Mouse (Mus musculus) forebrain, embryonic 12.5 days (tissue): ENCODE measurements around the gene Bap1. TPM values are rescaled to one million over a fixed set of nuclear protein-coding genes. Genes with fewer than 3 reads are reported as not detected.
A peak's percentile ranks its signal among the peaks of the same experiment; 100 is the strongest.

ENCODE experiments used
- ATAC-seq: fragments of 200-750 bp; cut with Nextera tagmentation; 2 replicates; pipeline ENCODE4 v1.8.0; 2017; ENCODE audit warnings: moderate TSS enrichment; ENCODE audit not compliant: low FRiP score
- H3K27ac ChIP-seq: fragments of 300-500 bp; sonication (generic); 2 replicates; pipeline ENCODE4 v1.5.1; 2016; ENCODE audit warnings: mild to moderate bottlenecking
- H3K27me3 ChIP-seq: fragments of 300-500 bp; sonication (generic); 2 replicates; pipeline ENCODE4 v1.6.1; 2016; ENCODE audit warnings: mild to moderate bottlenecking
- H3K36me3 ChIP-seq: fragments of 300-500 bp; sonication (generic); replicated peaks from 2 replicates; pipeline ENCODE4 v1.6.1; 2016; ENCODE audit warnings: mild to moderate bottlenecking
- H3K4me1 ChIP-seq: fragments of 300-500 bp; sonication (generic); 2 replicates; pipeline ENCODE4 v1.6.1; 2016
- H3K4me2 ChIP-seq: fragments of 300-500 bp; sonication (generic); 2 replicates; pipeline ENCODE4 v1.6.1; 2016; ENCODE audit warnings: mild to moderate bottlenecking, moderate library complexity
- H3K4me3 ChIP-seq: fragments of 300-500 bp; sonication (generic); replicated peaks from 2 replicates; pipeline ENCODE4 v1.5.1; 2016; ENCODE audit warnings: mild to moderate bottlenecking
- H3K9ac ChIP-seq: fragments of 300-500 bp; sonication (generic); 2 replicates; pipeline ENCODE4 v1.6.1; 2016; ENCODE audit warnings: mild to moderate bottlenecking
- H3K9me3 ChIP-seq: fragments of 300-500 bp; sonication (generic); 2 replicates; pipeline ENCODE4 v1.6.1; 2016
- WGBS: fragments of 180-500 bp; shearing (Covaris S2); methylation state at CpG from one replicate; pipeline ENCODE4 v1.1.7; 2016; 5-methylcytosine and 5-hydroxymethylcytosine counted together
- polyA plus RNA-seq: library from polyadenylated mRNA; unstranded; fragments of >200 nt; fragmentation: Nextera tagmentation; extraction: Ambion mirVana; gene quantifications from 2 replicates; pipeline ENCODE4 v1.2.1, GENCODE M21; 2016

Gene Bap1
- 130 and 135 TPM in 2 replicates for polyA plus RNA-seq

DNA sequence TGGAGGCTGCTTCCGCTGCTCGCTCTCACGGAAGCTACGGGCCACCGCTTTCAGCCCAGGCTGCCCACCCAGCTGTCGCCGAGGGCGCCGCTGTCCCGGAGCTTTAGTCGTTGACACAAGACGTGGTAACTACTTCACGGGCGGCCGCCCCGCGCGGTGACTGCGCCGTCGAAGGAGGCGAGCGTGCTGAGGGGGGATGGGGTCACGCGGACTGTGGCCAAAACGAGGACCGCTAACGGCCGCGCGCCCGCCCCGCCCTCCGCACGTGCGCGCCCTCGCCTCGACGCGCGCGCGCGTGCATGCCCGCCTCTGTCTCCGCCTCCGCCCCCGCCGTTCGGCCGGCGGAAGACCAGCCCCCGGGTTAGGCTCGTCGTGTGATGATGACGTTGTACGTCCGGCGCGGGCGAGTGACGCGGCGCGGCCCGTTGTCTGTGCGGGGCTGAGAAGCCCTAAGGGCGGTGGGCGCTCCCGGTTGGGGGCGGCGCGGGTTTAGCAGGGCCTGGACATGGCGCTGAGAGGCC, at the start of gene Bap1, which contains the start of gene Phf7:
Bap1 (plus strand) TSS at position 367 of the 521 bp plus-strand sequence.
Phf7 (minus strand) TSS at position 234 of the 521 bp plus-strand sequence.
- Histone ChIP-seq H3K9ac (peak within 1 kb of the TSS; percentile 96), H3K27me3 (no peaks in the 10 kb centered on the region), H3K4me3 (peak within 1 kb of the TSS; percentile 93), H3K9me3 (no peaks in the 10 kb centered on the region), H3K4me1 (peaks cover 22% of the 10 kb centered on the region), H3K4me2 (peak within 1 kb of the TSS; percentile 92), H3K27ac (peak within 1 kb of the TSS; percentile 91), H3K36me3 (peaks cover 35% of the 10 kb centered on the region)
- ATAC-seq: peak; percentile 93
- under 1% methylated on average over 74 of the region's 75 CpGs for WGBS

- ATAC-seq: no peak
- H3K4me1 ChIP-seq: peaks cover 24% of the 10 kb centered on the region
- H3K4me2 ChIP-seq: peak overlapping the region; percentile 72
- H3K27ac ChIP-seq: peak overlapping the region; percentile 89
- peak overlapping the region; percentile 74 for H3K4me3 ChIP-seq
- H3K9me3 ChIP-seq: no peaks in the 10 kb centered on the region
- peaks cover 47% of the 10 kb centered on the region for H3K36me3 ChIP-seq
- peaks cover 3% of the 10 kb centered on the region; the same call in 1 of the 2 replicates for H3K27me3 ChIP-seq
- 81% methylated on average over 4 of the region's 4 CpGs for WGBS
- H3K9ac ChIP-seq: peak overlapping the region; percentile 90
These were observed 46.4 kb upstream of the Bap1 start for GRCm38 (mm10) chr14:31204844-31205243.

DNA sequence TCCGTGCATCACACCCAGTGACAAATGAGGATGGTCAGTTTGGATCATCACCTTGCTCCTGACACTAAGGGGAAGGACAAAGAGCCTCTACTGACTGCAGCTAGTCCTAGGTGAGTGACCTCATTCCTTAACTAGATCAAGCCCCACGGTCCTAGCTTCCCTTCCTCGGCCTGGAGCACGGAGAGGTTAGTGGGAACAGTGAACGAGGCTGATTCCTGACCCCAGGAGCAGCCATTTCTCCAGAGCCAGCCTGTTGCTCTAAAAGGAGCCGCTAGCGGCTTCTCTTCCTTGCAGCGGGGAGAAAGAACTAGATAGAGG, 46.0 kb upstream of the Bap1 start:
- Histone ChIP-seq H3K9me3 (no peaks in the 10 kb centered on the region), H3K4me1 (peaks cover 24% of the 10 kb centered on the region), H3K27me3 (peaks cover 3% of the 10 kb centered on the region; the same call in 1 of the 2 replicates), H3K9ac (peak overlapping the region; percentile 90), H3K27ac (peak overlapping the region; percentile 89), H3K4me2 (peak overlapping the region; percentile 72), H3K36me3 (peaks cover 43% of the 10 kb centered on the region), H3K4me3 (peak overlapping the region; percentile 74)
- WGBS: 31% methylated on average over 8 of the region's 8 CpGs
- peak; percentile 10; the same call in 1 of the 2 replicates for ATAC-seq

DNA sequence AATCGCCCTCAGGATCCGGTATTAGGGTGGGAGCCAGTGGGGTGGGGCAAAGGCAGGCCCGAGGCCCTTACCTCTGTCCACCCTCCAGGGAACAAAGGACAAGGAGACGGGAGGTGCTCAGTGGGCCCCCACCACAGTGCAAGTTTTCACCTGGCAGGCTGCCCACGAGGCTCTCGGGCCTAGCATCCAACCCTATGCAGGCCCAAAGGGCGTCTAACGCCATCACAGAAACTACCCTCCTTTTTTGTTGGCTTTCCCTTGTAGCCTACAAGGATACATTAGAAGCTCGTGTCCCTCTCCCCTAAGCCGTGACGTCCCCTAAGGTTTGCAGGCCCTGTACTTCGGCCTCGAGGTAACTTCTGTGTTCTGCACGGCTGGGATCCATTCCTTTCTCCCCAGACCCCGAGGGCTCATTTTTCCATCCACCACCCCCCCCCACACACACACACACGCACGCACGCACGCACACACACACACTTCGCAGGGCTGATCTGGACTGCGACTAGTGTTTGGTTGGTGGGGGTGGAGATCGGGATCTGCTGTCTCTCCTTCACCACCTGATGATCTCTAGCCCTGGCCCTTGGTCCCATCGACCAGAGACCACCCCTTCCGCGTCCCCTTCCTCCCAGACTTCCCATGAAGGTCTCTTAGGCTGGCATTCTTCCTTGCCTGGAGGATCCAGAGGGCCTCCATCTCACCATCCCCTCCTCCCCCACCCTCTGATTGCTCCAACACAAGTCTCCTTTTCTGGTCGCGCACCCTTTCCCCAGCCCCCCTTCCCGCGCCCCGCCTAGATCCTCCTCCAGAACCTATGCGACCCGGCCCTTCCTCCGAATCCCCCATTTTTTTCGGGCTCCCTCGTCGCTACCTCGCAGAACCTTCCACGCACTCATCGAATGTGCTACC, 45.4 kb upstream of the Bap1 start:
- H3K4me1 ChIP-seq: peaks cover 24% of the 10 kb centered on the region
- 2% methylated on average over 39 of the region's 39 CpGs for WGBS
- H3K4me3 ChIP-seq: peak overlapping the region; percentile 74
- H3K9me3 ChIP-seq: no peaks in the 10 kb centered on the region
- H3K27ac ChIP-seq: peak overlapping the region; percentile 89
- peaks cover 3% of the 10 kb centered on the region; the same call in 1 of the 2 replicates for H3K27me3 ChIP-seq
- peak; percentile 68 for ATAC-seq
- peak overlapping the region; percentile 90 for H3K9ac ChIP-seq
- H3K36me3 ChIP-seq: peaks cover 37% of the 10 kb centered on the region
- peak overlapping the region; percentile 72 for H3K4me2 ChIP-seq

DNA sequence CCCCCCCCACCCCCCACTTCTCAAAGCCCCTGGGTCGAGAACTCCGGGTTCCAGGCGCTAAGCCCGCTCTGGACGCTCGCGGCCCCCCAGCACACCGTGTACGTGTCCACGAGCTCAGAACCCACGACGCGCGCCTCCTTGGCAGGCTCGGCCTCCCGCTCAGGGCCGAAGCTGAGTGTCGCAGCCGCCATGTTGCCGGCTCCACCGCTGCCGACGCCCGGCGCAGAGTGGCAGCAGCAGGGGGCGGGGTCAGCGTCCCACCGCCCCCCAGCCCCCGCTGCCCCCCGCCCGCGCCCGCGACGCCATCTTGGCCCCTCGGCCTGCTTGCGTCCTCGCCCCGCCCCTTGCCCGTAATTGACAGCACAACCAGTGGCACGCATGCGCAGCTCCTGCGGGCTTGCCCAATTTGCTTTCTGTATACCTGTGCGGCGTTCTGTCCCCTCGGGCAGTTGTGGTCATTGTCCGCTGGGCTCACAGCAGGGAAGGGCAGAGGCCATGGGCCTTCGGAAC, 44.7 kb upstream of the Bap1 start:
- H3K27me3 ChIP-seq: peaks cover 3% of the 10 kb centered on the region; the same call in 1 of the 2 replicates
- peak overlapping the region; percentile 89 for H3K27ac ChIP-seq
- under 1% methylated on average over 48 of the region's 48 CpGs for WGBS
- peak overlapping the region; percentile 90 for H3K9ac ChIP-seq
- peak; percentile 85 for ATAC-seq
- no peaks in the 10 kb centered on the region for H3K9me3 ChIP-seq
- peaks cover 24% of the 10 kb centered on the region for H3K4me1 ChIP-seq
- peak overlapping the region; percentile 72 for H3K4me2 ChIP-seq
- peak overlapping the region; percentile 74 for H3K4me3 ChIP-seq
- peaks cover 30% of the 10 kb centered on the region for H3K36me3 ChIP-seq

DNA sequence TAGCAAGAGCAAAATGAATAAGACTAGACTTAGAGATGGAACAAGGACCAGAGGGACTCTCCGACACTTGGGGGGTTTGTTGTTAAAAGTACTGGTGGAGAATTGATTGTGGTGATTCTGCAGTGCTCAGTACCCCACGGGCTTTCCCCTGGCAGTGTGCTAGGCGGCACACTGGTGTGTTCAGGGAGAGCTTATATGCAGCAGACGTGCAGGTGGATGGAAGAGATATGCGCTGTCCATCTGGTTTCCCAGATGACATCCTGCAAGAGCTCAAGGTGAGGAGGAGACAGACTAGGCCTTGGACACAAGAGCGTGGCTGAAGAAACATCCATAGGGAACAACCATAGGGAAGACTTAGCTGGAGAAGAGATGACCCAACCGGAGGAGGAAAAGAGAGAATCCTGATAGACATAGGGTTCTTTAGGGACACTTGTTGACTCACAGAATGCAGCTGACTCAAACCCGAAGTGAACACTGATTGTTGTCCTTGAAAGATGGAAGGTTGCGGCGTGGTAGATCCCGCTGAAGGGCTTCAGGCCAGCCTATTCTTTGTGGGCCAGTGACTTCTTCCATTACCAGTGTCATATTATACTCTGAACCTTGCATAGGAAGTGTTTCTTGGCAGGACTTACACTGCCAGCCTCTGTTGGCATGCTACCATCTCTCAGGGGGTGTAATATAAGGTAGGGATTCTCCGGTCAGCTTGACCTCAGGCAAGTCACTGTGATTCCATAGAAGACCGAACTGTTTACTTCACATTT, 44.0 kb upstream of the Bap1 start:
- Histone ChIP-seq H3K9me3 (no peaks in the 10 kb centered on the region), H3K4me3 (peak overlapping the region; percentile 74), H3K27ac (peak overlapping the region; percentile 89; the same call in 1 of the 2 replicates), H3K27me3 (peaks cover 3% of the 10 kb centered on the region; the same call in 1 of the 2 replicates), H3K4me1 (peaks cover 24% of the 10 kb centered on the region), H3K36me3 (peaks cover 23% of the 10 kb centered on the region), H3K9ac (peak overlapping the region; percentile 90), H3K4me2 (peak overlapping the region; percentile 72)
- peak; percentile 25 for ATAC-seq
- WGBS: 85% methylated on average over 13 of the region's 13 CpGs

- Histone ChIP-seq H3K27me3 (peaks cover 3% of the 10 kb centered on the region; the same call in 1 of the 2 replicates), H3K36me3 (peaks cover 14% of the 10 kb centered on the region), H3K9ac (peak within 1 kb of the TSS; percentile 90), H3K4me3 (peak within 1 kb of the TSS; percentile 74; the same call in 1 of the 2 replicates), H3K4me2 (peak within 1 kb of the TSS; percentile 72), H3K27ac (no peak within 1 kb of the TSS), H3K9me3 (no peaks in the 10 kb centered on the region), H3K4me1 (peaks cover 24% of the 10 kb centered on the region)
- no peak for ATAC-seq
- 77% methylated on average over 2 of the region's 2 CpGs for WGBS
These were observed 43.2 kb upstream of the Bap1 start, which contains the start of gene Tnnc1 for GRCm38 (mm10) chr14:31208084-31208483. Tnnc1 (plus strand) TSS chr14:31208312.

DNA sequence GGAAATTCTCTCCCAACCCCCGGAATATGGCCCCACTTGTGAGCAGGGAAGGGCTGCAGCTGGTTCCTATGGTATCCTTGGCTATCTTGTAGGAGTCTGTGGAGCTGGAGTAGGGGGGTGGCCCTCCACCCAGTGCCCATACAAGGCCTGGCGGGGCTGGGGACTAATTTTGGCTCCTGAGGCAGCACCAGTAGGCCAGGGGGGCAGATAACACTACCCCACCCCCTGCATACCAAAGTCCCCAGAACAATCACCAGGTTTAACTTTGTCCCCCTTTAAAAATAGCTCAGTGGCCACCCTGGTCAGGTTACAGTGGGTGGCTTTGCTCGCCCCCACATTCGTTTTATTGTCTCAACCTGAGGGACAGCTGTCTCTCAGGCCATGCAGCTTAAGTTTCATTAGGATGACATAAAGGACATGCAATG, 42.1 kb upstream of the Bap1 start:
- no peak overlapping the region for H3K4me2 ChIP-seq
- peaks cover 7% of the 10 kb centered on the region; the same call in 1 of the 2 replicates for H3K27me3 ChIP-seq
- peaks cover 4% of the 10 kb centered on the region for H3K36me3 ChIP-seq
- H3K4me3 ChIP-seq: no peak overlapping the region
- 80% methylated on average over 4 of the region's 4 CpGs for WGBS
- H3K4me1 ChIP-seq: peaks cover 19% of the 10 kb centered on the region
- ATAC-seq: no peak
- H3K9ac ChIP-seq: no peak overlapping the region
- no peak overlapping the region for H3K27ac ChIP-seq
- no peaks in the 10 kb centered on the region for H3K9me3 ChIP-seq

- peaks cover 11% of the 10 kb centered on the region for H3K4me1 ChIP-seq
- H3K36me3 ChIP-seq: no peaks in the 10 kb centered on the region
- H3K4me3 ChIP-seq: no peak overlapping the region
- H3K9me3 ChIP-seq: no peaks in the 10 kb centered on the region
- H3K9ac ChIP-seq: no peak overlapping the region
- H3K27ac ChIP-seq: no peak overlapping the region
- WGBS: 90% methylated on average over 6 of the region's 6 CpGs
- no peak for ATAC-seq
- peaks cover 16% of the 10 kb centered on the region for H3K27me3 ChIP-seq
- H3K4me2 ChIP-seq: no peak overlapping the region
These were observed 39.4 kb upstream of the Bap1 start for GRCm38 (mm10) chr14:31211854-31212253.

DNA sequence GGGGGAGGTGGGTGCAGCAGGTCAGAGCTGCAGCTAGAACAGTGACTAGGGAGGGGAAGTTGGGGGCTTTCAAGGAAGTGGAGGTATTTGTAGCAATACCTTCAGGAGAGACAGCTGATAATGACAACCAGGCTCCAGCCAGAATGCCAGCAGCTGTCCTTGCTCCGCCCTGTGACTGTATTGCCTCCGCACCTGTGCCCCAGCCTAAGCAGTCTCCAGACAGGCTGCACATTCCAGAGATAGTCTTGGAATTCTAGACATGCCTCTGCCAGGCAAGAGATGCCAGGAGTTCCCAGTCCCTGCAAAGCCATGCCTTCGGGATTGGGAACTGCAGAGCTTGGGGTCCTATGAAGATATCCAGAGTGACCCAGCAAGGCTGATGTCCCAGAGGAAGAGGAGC, 38.8 kb upstream of the Bap1 start:
- Histone ChIP-seq H3K27me3 (peaks cover 16% of the 10 kb centered on the region), H3K9ac (no peak overlapping the region), H3K27ac (no peak overlapping the region), H3K4me3 (no peak overlapping the region), H3K9me3 (no peaks in the 10 kb centered on the region), H3K4me1 (peaks cover 9% of the 10 kb centered on the region), H3K4me2 (no peak overlapping the region), H3K36me3 (no peaks in the 10 kb centered on the region)
- 88% methylated on average over 3 of the region's 3 CpGs for WGBS
- ATAC-seq: no peak

GRCm38 (mm10) chr14:31213868-31214267, 37.4 kb upstream of the Bap1 start:
- 68% methylated on average over 8 of the region's 8 CpGs for WGBS
- H3K27me3 ChIP-seq: peaks cover 16% of the 10 kb centered on the region
- H3K36me3 ChIP-seq: no peaks in the 10 kb centered on the region
- peaks cover 15% of the 10 kb centered on the region for H3K4me1 ChIP-seq
- H3K27ac ChIP-seq: no peak overlapping the region
- H3K9ac ChIP-seq: no peak overlapping the region
- no peaks in the 10 kb centered on the region for H3K9me3 ChIP-seq
- no peak for ATAC-seq
- no peak overlapping the region for H3K4me2 ChIP-seq
- H3K4me3 ChIP-seq: no peak overlapping the region
